Mouse (Mus musculus) testis, adult 2 months (tissue): ENCODE results near the gene Scube2. TPM values are rescaled to one million over a fixed set of nuclear protein-coding genes. Genes with fewer than 3 reads are reported as not detected.

ENCODE experiments used
- H3K27ac ChIP-seq: fragments of 200-500 bp; 2 replicates; pipeline ENCODE4 v1.5.1; 2012; ENCODE audit warnings: low read depth, low read length; ENCODE audit not compliant: control insufficient read depth, insufficient read depth
- H3K27me3 ChIP-seq: fragments of 200-500 bp; 2 replicates; pipeline ENCODE4 v1.6.1; 2012; ENCODE audit warnings: mild to moderate bottlenecking, low read length, moderate library complexity; ENCODE audit not compliant: control insufficient read depth, insufficient read depth
- H3K36me3 ChIP-seq: fragments of 200-500 bp; 2 replicates; pipeline ENCODE4 v1.6.1; 2012; ENCODE audit warnings: mild to moderate bottlenecking, low read length; ENCODE audit not compliant: control insufficient read depth, insufficient read depth
- H3K4me1 ChIP-seq: fragments of 200-500 bp; 2 replicates; pipeline ENCODE4 v1.6.1; 2012; ENCODE audit warnings: low read length; ENCODE audit not compliant: control insufficient read depth, insufficient read depth
- H3K4me3 ChIP-seq: fragments of 200-500 bp; 2 replicates; pipeline ENCODE4 v1.5.1; 2012; ENCODE audit warnings: low read depth, mild to moderate bottlenecking, low read length, moderate library complexity, mixed read lengths; ENCODE audit not compliant: control insufficient read depth
- CTCF ChIP-seq: fragments of 200-500 bp; IDR thresholded peaks from 2 replicates; pipeline ENCODE4 v1.5.1; 2012; ENCODE audit warnings: low read depth, mild to moderate bottlenecking, inconsistent platforms, low read length, moderate library complexity; ENCODE audit not compliant: control insufficient read depth, insufficient read depth, insufficient replicate concordance
- POLR2A ChIP-seq: fragments of 200-500 bp; IDR thresholded peaks from 2 replicates; pipeline ENCODE4 v1.6.1; 2012; ENCODE audit warnings: low read depth, mild to moderate bottlenecking, inconsistent platforms, low read length, moderate library complexity; ENCODE audit not compliant: control insufficient read depth
- polyA plus RNA-seq: library from polyadenylated mRNA; depleted of rRNA; stranded (reverse); fragments of >200 nt; gene quantifications from 2 replicates; pipeline ENCODE4 v1.2.3, GENCODE M21; 2012

The Scube2 gene
- polyA plus RNA-seq, 1 experiment = 8.7 TPM

GRCm38 (mm10) chr7:109813330-109814140 lies 51.9 kb downstream of the Scube2 start:
- no peaks in the 10 kb centered on the region for H3K36me3 ChIP-seq
- H3K4me1 ChIP-seq = no peaks in the 10 kb centered on the region; the same call in 1 of the 2 replicates
- H3K27me3 ChIP-seq = no peaks in the 10 kb centered on the region
- no peak overlapping the region for H3K4me3 ChIP-seq
- no peak overlapping the region for H3K27ac ChIP-seq
- TF ChIP-seq CTCF = no peak
- TF ChIP-seq POLR2A = no peak

GRCm38 (mm10) chr7:109807616-109808485 lies 57.6 kb downstream of the Scube2 start:
- H3K4me1 ChIP-seq = no peaks in the 10 kb centered on the region
- TF ChIP-seq CTCF (no peak), POLR2A (no peak)
- no peaks in the 10 kb centered on the region for H3K36me3 ChIP-seq
- no peak overlapping the region for H3K27ac ChIP-seq
- H3K4me3 ChIP-seq = no peak overlapping the region
- no peaks in the 10 kb centered on the region for H3K27me3 ChIP-seq

- no peaks in the 10 kb centered on the region for H3K4me1 ChIP-seq
- no peaks in the 10 kb centered on the region for H3K27me3 ChIP-seq
- H3K4me3 ChIP-seq = no peak overlapping the region
- peak; percentile 11; the same call in 1 of the 2 replicates for TF ChIP-seq CTCF
- TF ChIP-seq POLR2A = no peak
- no peak overlapping the region for H3K27ac ChIP-seq
- no peaks in the 10 kb centered on the region for H3K36me3 ChIP-seq
Measured at GRCm38 (mm10) chr7:109804843-109805242, 60.6 kb downstream of the Scube2 start.

- no peak overlapping the region for H3K4me3 ChIP-seq
- H3K27me3 ChIP-seq = no peaks in the 10 kb centered on the region
- no peaks in the 10 kb centered on the region for H3K36me3 ChIP-seq
- H3K4me1 ChIP-seq = no peaks in the 10 kb centered on the region
- H3K27ac ChIP-seq = no peak overlapping the region
- TF ChIP-seq POLR2A (no peak), CTCF (no peak)
Measured at GRCm38 (mm10) chr7:109804355-109804754, 61.1 kb downstream of the Scube2 start.

GRCm38 (mm10) chr7:109803516-109803915 lies 62.0 kb downstream of the Scube2 start:
- H3K27me3 ChIP-seq = no peaks in the 10 kb centered on the region
- TF ChIP-seq POLR2A (no peak), CTCF (no peak)

GRCm38 (mm10) chr7:109800626-109801025 lies 64.9 kb downstream of the Scube2 start:
- no peaks in the 10 kb centered on the region for H3K36me3 ChIP-seq
- H3K4me1 ChIP-seq = no peaks in the 10 kb centered on the region; the same call in 1 of the 2 replicates
- no peaks in the 10 kb centered on the region for H3K27me3 ChIP-seq
- no peak overlapping the region for H3K4me3 ChIP-seq
- H3K27ac ChIP-seq = no peak overlapping the region
- TF ChIP-seq POLR2A (no peak), CTCF (no peak)

More at GRCm38 (mm10) chr7:109803516-109803915, 62.0 kb downstream of the Scube2 start:
- Histone ChIP-seq H3K27ac (no peak overlapping the region), H3K4me1 (no peaks in the 10 kb centered on the region; the same call in 1 of the 2 replicates), H3K4me3 (no peak overlapping the region), H3K36me3 (no peaks in the 10 kb centered on the region)

- H3K4me1 ChIP-seq = no peaks in the 10 kb centered on the region; the same call in 1 of the 2 replicates
- TF ChIP-seq CTCF = no peak
- TF ChIP-seq POLR2A = no peak
- H3K36me3 ChIP-seq = no peaks in the 10 kb centered on the region
- no peak overlapping the region for H3K27ac ChIP-seq
- H3K4me3 ChIP-seq = no peak overlapping the region
- H3K27me3 ChIP-seq = no peaks in the 10 kb centered on the region
Measured at GRCm38 (mm10) chr7:109799168-109799567, 66.3 kb downstream of the Scube2 start.

GRCm38 (mm10) chr7:109795564-109795963 lies 69.9 kb downstream of the Scube2 start:
- H3K27ac ChIP-seq = no peak overlapping the region
- TF ChIP-seq CTCF (no peak), POLR2A (no peak)
- H3K4me1 ChIP-seq = no peaks in the 10 kb centered on the region; the same call in 1 of the 2 replicates
- no peaks in the 10 kb centered on the region for H3K36me3 ChIP-seq
- no peaks in the 10 kb centered on the region for H3K27me3 ChIP-seq
- no peak overlapping the region for H3K4me3 ChIP-seq
